Mouse (Mus musculus): ENCODE results near the gene Stra8. TPM values are rescaled to one million over a fixed set of nuclear protein-coding genes. Genes with fewer than 3 reads are reported as not detected.

Gene Stra8
- polyA plus RNA-seq, 1 experiment from 2014 or later = not detected

- H3K27me3 ChIP-seq (replicated peaks) = no peaks in the 10 kb centered on the region
- no peaks in the 10 kb centered on the region for H3K36me3 ChIP-seq
- H3K4me2 ChIP-seq (replicated peaks) = no peak overlapping the region
- no peaks in the 10 kb centered on the region for H3K4me1 ChIP-seq (replicated peaks)
- ATAC-seq = no peak
- WGBS = 42% methylated on average over 4 of the region's 4 CpGs
- no peaks in the 10 kb centered on the region for H3K9me3 ChIP-seq
- H3K4me3 ChIP-seq (replicated peaks) = no peak overlapping the region
- no peak overlapping the region for H3K9ac ChIP-seq
- no peak overlapping the region for H3K27ac ChIP-seq
Observed at GRCm38 (mm10) chr6:34927156-34927555, 7.2 kb downstream of the Stra8 start.

- Histone ChIP-seq H3K4me3 (replicated peaks) (no peak overlapping the region), H3K9me3 (no peaks in the 10 kb centered on the region), H3K4me2 (replicated peaks) (no peak overlapping the region), H3K27me3 (replicated peaks) (no peaks in the 10 kb centered on the region), H3K27ac (no peak overlapping the region), H3K9ac (no peak overlapping the region), H3K4me1 (replicated peaks) (no peaks in the 10 kb centered on the region), H3K36me3 (no peaks in the 10 kb centered on the region)
- no peak for ATAC-seq
- WGBS = 91% methylated on average over 8 of the region's 8 CpGs
Observed at GRCm38 (mm10) chr6:34927594-34927993, 7.6 kb downstream of the Stra8 start.

DNA sequence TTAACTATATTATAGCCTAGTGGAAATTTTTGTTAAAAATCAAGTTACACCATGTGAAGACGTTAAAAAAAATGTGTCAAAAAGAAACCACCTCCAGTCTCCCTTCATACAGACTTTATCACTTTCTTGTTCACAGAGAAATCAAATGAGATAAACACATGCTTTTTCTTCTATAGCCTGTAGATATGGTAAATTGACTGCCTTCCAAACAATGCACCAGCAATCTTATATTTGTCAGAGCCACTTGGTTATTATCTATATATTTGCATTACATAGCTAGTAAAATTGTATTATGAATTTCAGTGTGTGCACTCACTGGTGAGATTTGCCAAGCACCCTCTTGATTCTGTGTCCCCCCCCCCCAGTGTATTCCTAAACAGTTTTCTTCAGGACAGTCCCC, 12.7 kb downstream of the Stra8 start:
- no peak overlapping the region for H3K4me3 ChIP-seq (replicated peaks)
- H3K4me2 ChIP-seq (replicated peaks) = no peak overlapping the region
- no peak overlapping the region for H3K9ac ChIP-seq
- no peak overlapping the region for H3K27ac ChIP-seq
- H3K27me3 ChIP-seq (replicated peaks) = no peaks in the 10 kb centered on the region; the same call in 1 of the 2 replicates
- no peaks in the 10 kb centered on the region for H3K4me1 ChIP-seq (replicated peaks)
- H3K9me3 ChIP-seq = no peaks in the 10 kb centered on the region
- no peaks in the 10 kb centered on the region for H3K36me3 ChIP-seq
- ATAC-seq = no peak
- WGBS = 88% methylated on average over 1 of the region's 1 CpGs

- Histone ChIP-seq H3K4me2 (replicated peaks) (no peak overlapping the region), H3K9me3 (no peaks in the 10 kb centered on the region), H3K27me3 (replicated peaks) (no peaks in the 10 kb centered on the region; the same call in 1 of the 2 replicates), H3K4me1 (replicated peaks) (no peaks in the 10 kb centered on the region), H3K36me3 (no peaks in the 10 kb centered on the region), H3K9ac (no peak overlapping the region), H3K4me3 (replicated peaks) (no peak overlapping the region), H3K27ac (no peak overlapping the region)
- WGBS = 75% methylated on average over 5 of the region's 5 CpGs
- ATAC-seq = no peak
Observed at GRCm38 (mm10) chr6:34936743-34937142, 16.8 kb downstream of the Stra8 start.

DNA sequence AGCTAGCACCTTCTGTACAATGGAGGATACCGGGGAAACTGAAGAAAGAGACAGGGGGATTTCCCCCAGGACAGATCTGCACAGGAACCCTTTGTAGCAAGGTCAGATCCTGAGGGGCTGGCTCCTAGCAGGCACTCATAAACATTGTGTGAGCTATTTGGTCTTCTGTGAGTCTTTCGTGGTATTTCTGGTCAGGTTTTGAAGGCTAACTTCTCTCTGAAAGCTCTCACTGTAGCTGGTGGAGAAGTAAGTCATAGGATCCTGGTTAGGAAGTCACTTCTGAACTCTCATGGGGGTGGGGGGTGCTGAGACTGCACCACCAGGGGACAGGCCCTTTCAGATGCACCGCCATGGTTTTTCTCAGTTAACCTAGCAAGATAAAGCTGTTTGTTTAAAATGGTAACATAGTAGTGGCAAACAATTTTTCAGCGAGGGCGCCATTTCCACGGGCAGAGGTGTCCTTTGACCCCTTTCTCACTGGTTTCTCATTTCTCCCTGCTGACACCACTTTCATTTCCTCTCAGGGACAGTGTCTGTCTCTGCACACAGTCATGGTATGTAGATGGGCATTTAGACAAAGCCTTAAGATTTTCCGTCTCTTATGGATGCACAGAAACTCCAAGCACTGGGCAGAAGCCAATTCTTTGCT, 18.4 kb downstream of the Stra8 start:
- H3K4me3 ChIP-seq (replicated peaks) = no peak overlapping the region
- no peaks in the 10 kb centered on the region; the same call in 1 of the 2 replicates for H3K27me3 ChIP-seq (replicated peaks)
- no peak overlapping the region for H3K4me2 ChIP-seq (replicated peaks)
- H3K4me1 ChIP-seq (replicated peaks) = no peaks in the 10 kb centered on the region
- no peak for ATAC-seq
- no peaks in the 10 kb centered on the region for H3K36me3 ChIP-seq
- WGBS = 53% methylated on average over 7 of the region's 7 CpGs
- H3K9me3 ChIP-seq = no peaks in the 10 kb centered on the region
- no peak overlapping the region for H3K27ac ChIP-seq
- H3K9ac ChIP-seq = no peak overlapping the region

- no peak for ATAC-seq
- no peak overlapping the region for H3K4me3 ChIP-seq (replicated peaks)
- H3K27ac ChIP-seq = no peak overlapping the region
- H3K4me2 ChIP-seq (replicated peaks) = no peak overlapping the region
- H3K9me3 ChIP-seq = no peaks in the 10 kb centered on the region
- no peaks in the 10 kb centered on the region for H3K4me1 ChIP-seq (replicated peaks)
- no peaks in the 10 kb centered on the region; the same call in 1 of the 2 replicates for H3K27me3 ChIP-seq (replicated peaks)
- 38% methylated on average over 4 of the region's 4 CpGs for WGBS
- no peak overlapping the region for H3K9ac ChIP-seq
- H3K36me3 ChIP-seq = no peaks in the 10 kb centered on the region
Observed at GRCm38 (mm10) chr6:34938929-34939325, 19.0 kb downstream of the Stra8 start.

- H3K9ac ChIP-seq = no peak overlapping the region
- H3K9me3 ChIP-seq = no peaks in the 10 kb centered on the region
- WGBS = 88% methylated on average over 8 of the region's 8 CpGs
- no peak overlapping the region for H3K4me3 ChIP-seq (replicated peaks)
- no peak for ATAC-seq
- H3K27me3 ChIP-seq (replicated peaks) = no peaks in the 10 kb centered on the region
- H3K4me2 ChIP-seq (replicated peaks) = no peak overlapping the region
- no peak overlapping the region for H3K27ac ChIP-seq
- no peaks in the 10 kb centered on the region for H3K4me1 ChIP-seq (replicated peaks)
- no peaks in the 10 kb centered on the region for H3K36me3 ChIP-seq
Observed at GRCm38 (mm10) chr6:34939451-34939850, 19.5 kb downstream of the Stra8 start.

DNA sequence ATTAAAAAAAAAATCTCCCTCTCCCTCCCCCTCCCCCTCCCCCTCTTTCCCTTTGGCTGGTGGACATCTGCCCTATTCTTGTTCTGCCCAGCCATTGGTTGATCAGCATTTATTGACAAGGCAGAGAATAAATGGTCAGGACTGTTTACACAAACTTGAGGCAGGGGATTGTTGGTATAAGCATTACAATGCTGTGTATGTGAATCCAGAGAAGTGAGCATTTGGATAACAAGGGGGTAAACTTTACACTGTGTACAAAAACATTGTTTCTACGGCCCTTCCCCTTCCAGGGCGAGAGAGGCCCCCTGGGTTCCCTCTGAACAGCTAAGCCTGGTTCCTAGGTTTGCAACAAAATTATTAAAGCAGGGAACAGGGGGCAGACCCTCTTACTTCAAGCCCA, 21.5 kb downstream of the Stra8 start:
- H3K4me1 ChIP-seq (replicated peaks) = no peaks in the 10 kb centered on the region
- no peak overlapping the region for H3K4me2 ChIP-seq (replicated peaks)
- H3K27me3 ChIP-seq (replicated peaks) = no peaks in the 10 kb centered on the region
- H3K9ac ChIP-seq = no peak overlapping the region
- H3K27ac ChIP-seq = no peak overlapping the region
- H3K4me3 ChIP-seq (replicated peaks) = no peak overlapping the region
- 71% methylated on average over 2 of the region's 2 CpGs for WGBS
- ATAC-seq = no peak
- H3K36me3 ChIP-seq = no peaks in the 10 kb centered on the region
- H3K9me3 ChIP-seq = no peaks in the 10 kb centered on the region

DNA sequence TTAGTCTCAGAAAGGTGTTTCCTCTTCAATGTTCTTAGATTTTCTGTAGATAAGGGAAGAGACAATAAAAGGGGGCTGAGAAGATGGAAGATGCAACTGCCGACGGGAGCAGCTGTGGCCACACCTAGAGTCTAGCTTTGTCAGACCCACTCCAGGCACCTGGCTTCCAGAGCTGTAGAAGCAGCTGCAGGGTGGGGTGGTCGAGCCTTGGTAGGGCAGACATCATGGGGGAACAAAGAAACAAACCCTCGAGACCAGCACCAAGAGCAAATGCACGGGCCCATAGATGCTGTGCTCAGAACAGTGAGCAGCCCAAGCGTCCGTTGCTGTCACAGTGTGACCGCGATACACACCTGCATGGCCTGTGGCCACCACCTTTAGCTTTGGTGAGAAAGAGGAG, 22.5 kb downstream of the Stra8 start:
- Histone ChIP-seq H3K4me3 (replicated peaks) (no peak overlapping the region), H3K4me1 (replicated peaks) (no peaks in the 10 kb centered on the region), H3K9me3 (no peaks in the 10 kb centered on the region), H3K27me3 (replicated peaks) (no peaks in the 10 kb centered on the region), H3K9ac (no peak overlapping the region), H3K36me3 (no peaks in the 10 kb centered on the region; the same call in 1 of the 2 replicates), H3K4me2 (replicated peaks) (no peak overlapping the region), H3K27ac (no peak overlapping the region)
- no peak for ATAC-seq
- WGBS = 85% methylated on average over 9 of the region's 9 CpGs

GRCm38 (mm10) chr6:34943499-34943898, 23.5 kb downstream of the Stra8 start:
- no peaks in the 10 kb centered on the region; the same call in 1 of the 2 replicates for H3K36me3 ChIP-seq
- H3K4me2 ChIP-seq (replicated peaks) = no peak overlapping the region
- H3K4me1 ChIP-seq (replicated peaks) = no peaks in the 10 kb centered on the region
- H3K27me3 ChIP-seq (replicated peaks) = no peaks in the 10 kb centered on the region
- no peaks in the 10 kb centered on the region for H3K9me3 ChIP-seq
- no peak overlapping the region for H3K4me3 ChIP-seq (replicated peaks)
- ATAC-seq = no peak
- H3K9ac ChIP-seq = no peak overlapping the region
- WGBS = 68% methylated on average over 5 of the region's 5 CpGs
- H3K27ac ChIP-seq = no peak overlapping the region

- Histone ChIP-seq H3K9me3 (no peaks in the 10 kb centered on the region), H3K36me3 (no peaks in the 10 kb centered on the region; the same call in 1 of the 2 replicates), H3K4me3 (replicated peaks) (no peak overlapping the region), H3K27me3 (replicated peaks) (no peaks in the 10 kb centered on the region), H3K27ac (no peak overlapping the region), H3K4me2 (replicated peaks) (no peak overlapping the region), H3K4me1 (replicated peaks) (no peaks in the 10 kb centered on the region), H3K9ac (no peak overlapping the region)
- no peak for ATAC-seq
- 80% methylated on average over 1 of the region's 1 CpGs for WGBS
Observed at GRCm38 (mm10) chr6:34946486-34947079, 26.6 kb downstream of the Stra8 start.

GRCm38 (mm10) chr6:34948461-34948860, 28.5 kb downstream of the Stra8 start:
- no peak overlapping the region for H3K9ac ChIP-seq
- no peak overlapping the region; the same call in 1 of the 2 replicates for H3K4me3 ChIP-seq (replicated peaks)
- H3K4me1 ChIP-seq (replicated peaks) = no peaks in the 10 kb centered on the region
- H3K27ac ChIP-seq = no peak overlapping the region
- peak overlapping the region; percentile 45 for H3K4me2 ChIP-seq (replicated peaks)
- no peaks in the 10 kb centered on the region; the same call in 1 of the 2 replicates for H3K36me3 ChIP-seq
- no peak for ATAC-seq
- no peaks in the 10 kb centered on the region for H3K27me3 ChIP-seq (replicated peaks)
- no peaks in the 10 kb centered on the region for H3K9me3 ChIP-seq
- 26% methylated on average over 11 of the region's 11 CpGs for WGBS

- 84% methylated on average over 7 of the region's 7 CpGs for WGBS
- Histone ChIP-seq H3K9ac (no peak overlapping the region), H3K27ac (no peak overlapping the region), H3K4me3 (replicated peaks) (no peak overlapping the region), H3K9me3 (no peaks in the 10 kb centered on the region), H3K4me2 (replicated peaks) (no peak overlapping the region), H3K36me3 (no peaks in the 10 kb centered on the region; the same call in 1 of the 2 replicates), H3K27me3 (replicated peaks) (no peaks in the 10 kb centered on the region), H3K4me1 (replicated peaks) (no peaks in the 10 kb centered on the region)
- no peak for ATAC-seq
Observed at GRCm38 (mm10) chr6:34951518-34951917, 31.6 kb downstream of the Stra8 start.

All from intestine, embryonic 15.5 days (tissue).